Comparison of ENCODE assay signal across 22 mouse cellular contexts in the genomic region with DNA sequence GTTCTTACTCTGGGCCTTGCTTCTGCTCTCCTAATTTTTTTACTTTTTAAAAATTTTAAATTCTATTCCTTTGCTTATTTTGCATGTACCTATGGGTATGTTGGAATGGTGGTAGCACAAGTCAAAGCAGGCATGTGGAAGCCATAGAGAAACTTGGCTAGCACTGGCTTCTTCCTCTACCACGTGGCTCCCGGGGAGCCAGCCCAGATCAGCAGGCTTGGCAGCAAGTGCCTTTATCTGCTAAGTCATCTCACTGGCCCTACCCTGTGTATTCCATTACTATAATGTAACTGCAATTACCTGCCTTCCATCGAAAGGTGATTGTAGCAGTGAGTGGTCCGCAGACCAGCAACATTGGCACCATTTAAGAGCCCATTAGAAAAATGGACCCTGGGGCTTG. TPM values are rescaled to one million over a fixed set of nuclear protein-coding genes. Genes with fewer than 3 reads are reported as not detected.
DNase-seq lines count a peak whose midpoint lies in the region; ATAC-seq lines count a peak whose summit lies in the region.
"Had no signal": no experiment of that assay in that cellular context is flagged by ENCODE, and none has a peak within 500 bp of the region (broad histone marks: within the 10 kb centered on the region; RNA-seq: fewer than 3 reads in every experiment).

No protein-coding gene starts in this region.

- peaks cover 14% of the 10 kb centered on the region for H3K4me1 ChIP-seq in kidney, embryonic 15.5 days
- no peaks in the 10 kb centered on the region for H3K4me1 ChIP-seq in midbrain, embryonic 16.5 days (ENCODE audit: control insufficient read depth, insufficient read depth, low read length)
- H3K4me1 ChIP-seq: embryonic facial prominence, embryonic 15.5 days; heart, embryonic 13.5 days; hindbrain, embryonic 15.5 days had no signal

- WGBS in kidney, embryonic 15.5 days = 79% methylated on average over 4 of the region's 4 CpGs
- 86% methylated on average over 4 of the region's 4 CpGs for WGBS in midbrain, embryonic 16.5 days

- no peaks in the 10 kb centered on the region for H3K9me3 ChIP-seq in kidney, embryonic 15.5 days (replicated peaks)
- peaks cover 6% of the 10 kb centered on the region; the same call in 1 of the 2 replicates for H3K9me3 ChIP-seq in midbrain, embryonic 16.5 days (replicated peaks; ENCODE audit: control insufficient read depth, low read length, poor library complexity, severe bottlenecking)
- H3K9me3 ChIP-seq: embryonic facial prominence, embryonic 15.5 days; hindbrain, embryonic 15.5 days had no signal

- DNase-seq in cerebellum, postnatal 14 days = peak; percentile 30 to 32
- no peak for DNase-seq in cerebellum, adult 11 months
- peak; percentile 33 for DNase-seq in kidney, adult 11 months
- peak; percentile 14 to 20 for DNase-seq in kidney, postnatal 36 days
- no peak for DNase-seq in kidney, postnatal 4 days
- DNase-seq in fat pad, adult 2 months (ENCODE audit: extremely low read depth, low read depth, low spot score) = peak; percentile 59
- DNase-seq: adrenal gland, adult 8-10 months; adrenal gland, postnatal 36 days; cerebellum, adult 11-12 months; cerebellum, adult 9-10 months; embryo, embryonic 11 days; gastrocnemius, postnatal 14 days; heart, postnatal 36 days had no signal

- H3K4me3 ChIP-seq in kidney, embryonic 15.5 days (replicated peaks) = no peak overlapping the region
- no peak overlapping the region for H3K4me3 ChIP-seq in midbrain, embryonic 16.5 days (ENCODE audit: low read depth, low read length)
- H3K4me3 ChIP-seq: embryonic facial prominence, embryonic 15.5 days; erythroblast, embryonic 14.5 days; heart, embryonic 13.5 days; hindbrain, embryonic 15.5 days had no signal

- ATAC-seq in kidney, embryonic 15.5 days (replicated peaks; ENCODE audit: low FRiP score) = no peak
- no peak for ATAC-seq in midbrain, embryonic 16.5 days
- ATAC-seq: forebrain, embryonic 16.5 days; Patski had no signal

- H3K4me2 ChIP-seq in kidney, embryonic 15.5 days = no peak overlapping the region
- no peak overlapping the region for H3K4me2 ChIP-seq in midbrain, embryonic 16.5 days (ENCODE audit: low read length)
- H3K4me2 ChIP-seq: embryonic facial prominence, embryonic 15.5 days; heart, embryonic 13.5 days; hindbrain, embryonic 15.5 days had no signal

- H3K27me3 ChIP-seq in kidney, embryonic 15.5 days = no peaks in the 10 kb centered on the region
- no peaks in the 10 kb centered on the region for H3K27me3 ChIP-seq in midbrain, embryonic 16.5 days (ENCODE audit: control insufficient read depth, insufficient read depth, low read depth, low read length)
- H3K27me3 ChIP-seq: embryonic facial prominence, embryonic 15.5 days; heart, embryonic 13.5 days; hindbrain, embryonic 15.5 days; Patski had no signal

- H3K36me3 ChIP-seq in kidney, embryonic 15.5 days = no peaks in the 10 kb centered on the region
- H3K36me3 ChIP-seq in midbrain, embryonic 16.5 days (ENCODE audit: control insufficient read depth, insufficient read depth, low read length) = no peaks in the 10 kb centered on the region
- H3K36me3 ChIP-seq: embryonic facial prominence, embryonic 15.5 days; heart, embryonic 13.5 days; hindbrain, embryonic 15.5 days had no signal

- no peak overlapping the region for H3K27ac ChIP-seq in kidney, embryonic 15.5 days
- no peak overlapping the region for H3K27ac ChIP-seq in midbrain, embryonic 16.5 days (ENCODE audit: low read length)
- H3K27ac ChIP-seq: embryonic facial prominence, embryonic 15.5 days; heart, embryonic 13.5 days; hindbrain, embryonic 15.5 days had no signal

- H3K9ac ChIP-seq in kidney, embryonic 15.5 days = no peak overlapping the region
- H3K9ac ChIP-seq in midbrain, embryonic 16.5 days (ENCODE audit: low read depth, low read length) = no peak overlapping the region
- H3K9ac ChIP-seq: embryonic facial prominence, embryonic 15.5 days; heart, embryonic 13.5 days; hindbrain, embryonic 15.5 days had no signal

RNA-seq across cellular contexts. Expression of gene Acpp, which starts 22.8 kb away (rescaled TPM):
- polyA plus RNA-seq in kidney, embryonic 15.5 days (2015; fragmentation: Nextera tagmentation; extraction: Ambion mirVana) = 1.7 and 2.2 TPM in 2 replicates
- polyA plus RNA-seq in midbrain, embryonic 16.5 days (2015; fragmentation: Nextera tagmentation; extraction: Ambion mirVana) = 0.34 and 0.55 TPM in 2 replicates
- polyA plus RNA-seq: erythroblast, embryonic 14.5 days; heart, postnatal 0 days; Patski had no signal

Comparison
In these comparisons a context has a peak if more than half of its experiments do, and no peak if none do; other contexts are left out.
1. DNase-seq: peak in cerebellum, postnatal 14 days (2 of 2), kidney, adult 11 months (single experiment), kidney, postnatal 36 days (2 of 2) and fat pad, adult 2 months (single experiment); none in cerebellum, adult 11 months (single experiment) and kidney, postnatal 4 days (0 of 2).